Mouse (Mus musculus) hindbrain, embryonic 10.5 days (tissue): ENCODE data around the gene Srsf9. TPM values are rescaled to one million over a fixed set of nuclear protein-coding genes. Genes with fewer than 3 reads are reported as not detected.

Source experiments
- DNase-seq: peaks from one replicate; pipeline ENCODE4 v3.0.0-alpha.2; 2017; ENCODE audit warnings: low spot score
- H3K27ac ChIP-seq: fragments of 300-500 bp; sonication (generic); 2 replicates; pipeline ENCODE4 v1.5.1; 2016; ENCODE audit warnings: mild to moderate bottlenecking, moderate library complexity
- H3K27me3 ChIP-seq: fragments of 300-500 bp; sonication (generic); 2 replicates; pipeline ENCODE4 v1.6.1; 2016; ENCODE audit warnings: mild to moderate bottlenecking; ENCODE audit not compliant: poor library complexity, insufficient read depth, severe bottlenecking
- H3K36me3 ChIP-seq: fragments of 300-500 bp; sonication (generic); 2 replicates; pipeline ENCODE4 v1.6.1; 2016; ENCODE audit warnings: mild to moderate bottlenecking, moderate library complexity
- H3K4me1 ChIP-seq: fragments of 300-500 bp; sonication (generic); replicated peaks from 2 replicates; pipeline ENCODE4 v1.6.1; 2016; ENCODE audit warnings: mild to moderate bottlenecking
- H3K4me3 ChIP-seq: fragments of 300-500 bp; sonication (generic); 2 replicates; pipeline ENCODE4 v1.5.1; 2016; ENCODE audit warnings: mild to moderate bottlenecking, moderate library complexity
- H3K9me3 ChIP-seq: fragments of 300-500 bp; sonication (generic); 2 replicates; pipeline ENCODE4 v1.6.1; 2016; ENCODE audit warnings: mild to moderate bottlenecking, moderate library complexity
- WGBS: fragments of 180-500 bp; shearing (Covaris S2); methylation state at CpG from one replicate; pipeline ENCODE4 v1.1.7; 2016; 5-methylcytosine and 5-hydroxymethylcytosine counted together
- polyA plus RNA-seq: library from polyadenylated mRNA; unstranded; fragments of >200 nt; fragmentation: Nextera tagmentation; extraction: Ambion mirVana; gene quantifications from 2 replicates; pipeline ENCODE4 v1.2.1, GENCODE M21; 2016

The Srsf9 gene
- polyA plus RNA-seq, 1 experiment from 2014 or later, result 383 TPM

DNA sequence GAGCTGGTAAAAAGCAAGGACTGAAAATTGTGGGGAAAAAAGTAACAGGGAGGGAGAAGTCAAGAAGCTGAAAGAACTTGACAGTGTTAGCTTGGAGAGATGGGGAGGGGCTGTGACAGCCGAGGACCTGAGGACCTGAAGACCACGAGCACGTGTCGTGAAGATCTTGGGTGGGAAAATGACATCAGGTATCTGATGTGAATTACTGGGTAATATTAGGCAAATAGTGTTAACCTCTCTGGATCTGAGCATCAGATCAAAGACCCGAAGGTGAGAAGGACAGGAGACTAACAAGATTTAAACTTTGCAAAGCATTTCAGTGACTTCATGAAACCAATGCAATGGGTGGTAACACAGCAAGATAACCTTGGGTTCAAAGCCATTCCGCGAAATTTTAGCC, 13.0 kb downstream of the Srsf9 start:
- peaks cover 64% of the 10 kb centered on the region for H3K36me3 ChIP-seq
- no peaks in the 10 kb centered on the region for H3K27me3 ChIP-seq
- peak overlapping the region; percentile 90 for H3K4me3 ChIP-seq
- no peak for DNase-seq
- WGBS, result 42% methylated on average over 7 of the region's 7 CpGs
- peaks cover 22% of the 10 kb centered on the region for H3K4me1 ChIP-seq
- H3K27ac ChIP-seq, result peak overlapping the region; percentile 95; the same call in 1 of the 2 replicates
- no peaks in the 10 kb centered on the region for H3K9me3 ChIP-seq

DNA sequence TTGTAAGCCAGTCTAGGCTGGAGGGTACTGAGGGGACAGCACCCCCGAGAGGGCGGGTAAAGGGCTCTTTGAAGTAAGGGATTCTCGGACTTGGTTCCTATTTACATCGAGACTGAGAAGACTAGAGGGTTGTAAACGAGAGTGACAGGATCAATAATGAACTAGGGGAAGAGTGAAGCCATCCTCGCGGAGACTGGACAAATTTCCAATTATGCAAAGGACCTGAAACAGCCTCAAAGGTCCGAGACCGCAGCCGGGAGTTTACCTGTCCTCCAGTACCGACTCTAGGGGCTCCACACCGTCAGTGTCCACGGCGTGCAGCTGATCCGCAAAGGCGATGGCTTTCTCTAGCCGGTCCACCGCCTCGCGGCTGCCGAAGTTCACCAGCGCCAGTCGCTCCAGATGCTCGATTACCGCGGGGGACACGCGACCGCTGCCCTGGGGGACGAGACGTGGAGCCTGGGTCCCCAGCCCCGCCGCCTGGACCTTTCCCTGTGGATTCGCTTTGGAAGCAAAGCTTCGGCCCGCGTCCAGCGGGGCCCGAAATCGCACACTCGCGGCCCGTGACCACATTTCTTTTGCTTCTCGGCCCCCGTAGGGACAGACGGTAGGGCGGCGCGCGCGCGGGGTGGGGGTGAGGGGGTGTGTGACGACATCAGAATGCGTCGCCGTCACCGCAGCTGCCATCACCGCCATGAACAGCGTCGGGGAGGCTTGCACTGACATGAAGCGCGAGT, 13.8 kb downstream of the Srsf9 start, which contains the start of the genes Gatc and Triap1:
Gatc (minus strand) TSS at position 602 of the 737 bp plus-strand sequence.
Triap1 (plus strand) TSS at position 649 of the 737 bp plus-strand sequence.
- Histone ChIP-seq H3K9me3 (no peaks in the 10 kb centered on the region), H3K4me1 (peaks cover 22% of the 10 kb centered on the region), H3K4me3 (peak within 1 kb of the TSS; percentile 90), H3K27me3 (no peaks in the 10 kb centered on the region), H3K36me3 (peaks cover 64% of the 10 kb centered on the region), H3K27ac (peak within 1 kb of the TSS; percentile 95)
- DNase-seq, result peak; percentile 93
- WGBS, result under 1% methylated on average over 62 of the region's 62 CpGs

DNA sequence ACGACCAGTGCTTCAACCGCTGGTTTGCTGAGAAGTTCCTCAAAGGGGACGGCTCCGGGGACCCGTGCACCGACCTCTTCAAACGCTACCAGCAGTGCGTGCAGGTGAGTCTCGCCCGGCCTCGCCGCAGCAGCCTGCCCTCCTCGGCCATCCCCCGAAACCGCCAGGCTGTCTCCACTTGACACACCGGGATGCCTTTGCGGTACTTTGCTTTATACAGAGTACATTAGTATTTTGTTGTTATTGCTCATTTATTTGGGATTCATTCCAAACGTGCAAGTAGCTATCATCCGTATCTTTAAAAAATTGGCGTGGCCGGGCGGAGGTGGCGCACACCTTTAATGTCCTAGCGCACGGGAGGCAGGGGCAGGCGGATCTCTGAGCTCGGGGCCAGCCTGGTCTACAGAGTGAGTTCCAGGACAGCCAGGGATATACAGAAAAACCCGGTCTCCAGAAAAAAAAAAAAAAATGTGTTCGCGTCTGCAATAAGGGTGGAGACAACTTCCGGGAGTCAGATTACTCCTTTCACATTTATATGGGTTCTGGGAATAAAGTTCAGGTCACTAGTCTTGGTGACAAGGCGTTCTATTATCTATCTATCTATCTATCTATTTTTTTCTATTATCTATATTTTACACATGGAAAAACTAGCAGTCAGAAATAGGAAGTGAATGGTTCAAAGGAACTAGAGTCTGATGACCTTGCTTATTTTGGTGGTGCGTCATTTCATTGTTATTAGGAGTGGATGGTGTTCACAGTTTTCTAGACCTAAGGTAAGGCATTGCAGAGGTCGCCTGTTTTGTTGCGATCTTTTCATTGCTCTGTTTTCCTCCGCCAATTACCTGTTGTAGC, 14.6 kb downstream of the Srsf9 start:
- Histone ChIP-seq H3K36me3 (peaks cover 64% of the 10 kb centered on the region), H3K9me3 (no peaks in the 10 kb centered on the region), H3K4me3 (peak overlapping the region; percentile 90), H3K4me1 (peaks cover 22% of the 10 kb centered on the region), H3K27me3 (no peaks in the 10 kb centered on the region), H3K27ac (peak overlapping the region; percentile 95)
- DNase-seq, result no peak
- WGBS, result 13% methylated on average over 36 of the region's 36 CpGs

DNA sequence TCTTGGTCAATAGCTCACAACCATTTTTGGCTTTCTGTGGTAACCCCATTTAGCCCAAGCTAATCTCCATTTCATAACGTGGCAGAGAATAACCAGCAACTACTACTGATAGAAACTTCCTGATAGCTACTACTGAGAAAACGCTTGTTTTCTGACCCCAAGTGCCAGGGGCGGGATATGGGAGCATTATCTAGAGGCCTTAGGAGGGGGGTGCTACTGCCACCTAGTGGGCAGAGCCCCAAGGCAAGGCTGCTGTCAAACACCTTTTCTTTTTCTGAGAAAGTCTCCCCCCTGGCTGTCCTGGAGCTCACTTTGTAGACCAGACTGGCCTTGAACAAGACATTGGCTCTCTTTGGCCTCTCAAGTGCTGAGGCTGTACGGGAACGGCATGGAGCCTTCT, 20.6 kb downstream of the Srsf9 start:
- WGBS, result 9% methylated on average over 5 of the region's 5 CpGs
- DNase-seq, result peak; percentile 80
- Histone ChIP-seq H3K4me1 (peaks cover 19% of the 10 kb centered on the region), H3K4me3 (peak overlapping the region; percentile 75), H3K27me3 (no peaks in the 10 kb centered on the region), H3K27ac (no peak overlapping the region), H3K9me3 (no peaks in the 10 kb centered on the region; the same call in 1 of the 2 replicates), H3K36me3 (peaks cover 47% of the 10 kb centered on the region)

DNA sequence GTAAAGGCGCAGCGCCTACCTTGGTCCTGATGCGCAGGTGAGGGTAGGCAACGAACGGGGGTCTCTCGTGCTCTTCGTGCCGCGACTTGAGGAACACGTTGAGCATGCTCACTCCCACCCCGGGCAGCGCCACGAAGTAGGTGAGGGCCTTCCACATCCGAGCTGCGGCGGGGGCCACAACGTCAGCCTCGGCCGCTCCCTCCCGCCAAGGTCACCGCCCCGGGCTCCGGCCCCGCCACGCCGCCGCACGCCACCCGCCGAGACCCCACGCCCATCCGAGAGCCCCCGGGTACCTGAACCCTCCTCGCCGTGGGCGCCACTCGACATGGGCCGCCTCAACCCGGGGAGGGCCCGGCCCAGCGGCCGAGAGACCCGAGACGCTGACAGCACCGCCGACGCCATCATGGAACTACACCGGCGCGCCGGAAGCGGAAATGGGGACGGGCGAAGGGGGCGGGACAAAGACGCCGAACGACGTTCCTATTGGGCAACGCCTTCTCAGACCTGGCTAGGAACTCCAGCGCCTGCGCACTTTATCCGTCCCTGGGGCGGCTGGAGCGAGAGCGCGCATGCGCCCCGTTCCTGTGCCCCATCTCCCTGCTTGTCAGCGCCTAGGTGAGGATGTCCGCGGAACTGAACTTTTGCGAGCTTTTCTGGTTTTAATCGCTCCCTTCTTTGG, 21.7 kb downstream of the Srsf9 start, which contains the start of gene Cox6a1:
Cox6a1 (minus strand) TSS at position 436 of the 679 bp plus-strand sequence.
- DNase-seq, result peak; percentile 99
- H3K9me3 ChIP-seq, result no peaks in the 10 kb centered on the region; the same call in 1 of the 2 replicates
- H3K4me3 ChIP-seq, result peak within 1 kb of the TSS; percentile 75
- H3K27me3 ChIP-seq, result no peaks in the 10 kb centered on the region
- WGBS, result under 1% methylated on average over 74 of the region's 74 CpGs
- peak within 1 kb of the TSS; percentile 91 for H3K27ac ChIP-seq
- peaks cover 20% of the 10 kb centered on the region for H3K4me1 ChIP-seq
- peaks cover 35% of the 10 kb centered on the region for H3K36me3 ChIP-seq

DNA sequence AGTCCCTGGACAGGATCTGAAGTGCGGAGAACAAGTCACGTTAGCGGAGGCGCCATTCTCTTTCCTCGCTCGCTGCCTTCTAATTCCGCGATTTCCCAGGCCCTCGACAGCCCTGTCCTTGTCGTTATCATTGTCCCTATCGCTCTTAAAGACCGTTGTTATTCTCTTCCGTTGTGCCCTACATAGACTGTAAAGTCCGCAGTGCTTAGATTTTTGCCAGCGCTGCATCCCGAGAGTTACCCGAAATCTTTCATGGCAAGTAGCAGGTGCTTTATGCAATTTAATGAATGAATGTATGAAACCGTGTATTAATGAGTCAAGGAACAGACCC, 22.2 kb downstream of the Srsf9 start:
- Histone ChIP-seq H3K4me1 (peaks cover 22% of the 10 kb centered on the region), H3K36me3 (peaks cover 30% of the 10 kb centered on the region), H3K27me3 (no peaks in the 10 kb centered on the region), H3K9me3 (no peaks in the 10 kb centered on the region; the same call in 1 of the 2 replicates), H3K4me3 (peak overlapping the region; percentile 75), H3K27ac (peak overlapping the region; percentile 91)
- no peak for DNase-seq
- WGBS, result 1% methylated on average over 18 of the region's 18 CpGs

DNA sequence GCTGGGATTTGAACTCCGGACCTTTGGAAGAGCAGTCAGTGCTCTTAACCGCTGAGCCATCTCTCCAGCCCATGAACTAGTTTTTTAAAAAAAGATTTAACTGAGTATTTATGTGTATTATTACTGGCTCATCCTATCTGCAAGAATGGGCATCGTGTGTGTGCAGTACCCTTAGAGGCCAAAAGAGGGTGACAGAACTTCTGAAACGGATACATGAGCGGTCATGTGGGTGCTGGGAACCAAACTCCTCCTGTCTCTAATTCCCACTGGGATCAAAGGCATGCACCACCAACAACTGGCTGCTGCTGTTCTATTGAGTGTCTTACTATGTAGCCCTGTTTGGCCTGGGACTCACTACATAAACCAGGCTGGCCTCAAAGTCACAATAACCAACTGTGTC, 24.4 kb downstream of the Srsf9 start:
- peaks cover 29% of the 10 kb centered on the region for H3K4me1 ChIP-seq
- 79% methylated on average over 5 of the region's 5 CpGs for WGBS
- no peak overlapping the region for H3K4me3 ChIP-seq
- no peaks in the 10 kb centered on the region; the same call in 1 of the 2 replicates for H3K9me3 ChIP-seq
- no peaks in the 10 kb centered on the region for H3K27me3 ChIP-seq
- H3K36me3 ChIP-seq, result peaks cover 9% of the 10 kb centered on the region
- no peak for DNase-seq
- no peak overlapping the region for H3K27ac ChIP-seq

DNA sequence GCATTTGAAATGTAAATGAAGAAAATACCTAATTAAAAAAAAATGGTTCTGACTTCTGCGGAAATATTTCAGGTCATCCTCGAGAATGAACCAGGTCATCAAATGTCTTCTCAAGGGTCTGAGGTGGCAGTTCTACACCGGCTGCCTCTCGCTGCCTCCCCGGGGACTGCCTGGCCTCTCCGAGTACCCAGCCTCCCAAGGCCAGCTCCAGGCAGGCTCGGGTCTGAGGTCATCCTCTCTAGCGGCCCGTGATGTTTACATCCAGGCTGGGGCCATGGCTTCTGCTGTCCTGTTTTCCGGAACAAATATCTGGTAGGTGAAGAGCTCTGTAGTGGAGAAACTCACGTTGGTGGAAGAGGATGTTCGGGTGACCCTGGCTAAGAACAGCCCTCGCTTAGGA, 28.1 kb downstream of the Srsf9 start:
- H3K9me3 ChIP-seq, result no peaks in the 10 kb centered on the region; the same call in 1 of the 2 replicates
- no peak for DNase-seq
- H3K36me3 ChIP-seq, result no peaks in the 10 kb centered on the region
- WGBS, result 59% methylated on average over 13 of the region's 13 CpGs
- peak overlapping the region; percentile 56 for H3K27ac ChIP-seq
- peaks cover 19% of the 10 kb centered on the region for H3K4me1 ChIP-seq
- H3K4me3 ChIP-seq, result no peak overlapping the region
- H3K27me3 ChIP-seq, result no peaks in the 10 kb centered on the region

DNA sequence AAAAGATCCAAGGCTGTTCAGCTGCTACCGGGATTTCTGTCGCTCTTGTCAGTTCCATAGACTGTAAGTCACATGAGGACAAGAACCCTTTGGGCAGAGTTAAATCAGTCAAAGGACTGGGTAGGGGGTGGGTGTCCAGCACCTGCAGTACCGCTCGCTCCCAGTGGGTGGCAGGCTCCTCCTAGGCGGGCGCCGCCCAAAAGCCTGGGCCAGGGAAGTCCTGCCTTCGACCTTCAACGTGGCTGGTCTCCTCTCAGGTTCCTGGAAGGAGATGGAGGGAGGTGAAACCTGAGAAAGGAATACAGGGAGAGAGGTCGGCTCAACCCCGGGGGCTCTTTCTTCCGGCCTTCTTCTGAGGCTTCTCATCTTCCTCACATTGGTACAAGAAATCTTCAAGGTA, 31.9 kb downstream of the Srsf9 start:
- no peaks in the 10 kb centered on the region for H3K27me3 ChIP-seq
- no peaks in the 10 kb centered on the region for H3K36me3 ChIP-seq
- peaks cover 41% of the 10 kb centered on the region for H3K4me1 ChIP-seq
- 0 out of 2 replicates have a peak overlapping the region, but pooled peaks have one; percentile 11 for H3K4me3 ChIP-seq
- DNase-seq, result peak; percentile 92
- WGBS, result 5% methylated on average over 12 of the region's 12 CpGs
- peak overlapping the region; percentile 69 for H3K27ac ChIP-seq
- H3K9me3 ChIP-seq, result no peaks in the 10 kb centered on the region

DNA sequence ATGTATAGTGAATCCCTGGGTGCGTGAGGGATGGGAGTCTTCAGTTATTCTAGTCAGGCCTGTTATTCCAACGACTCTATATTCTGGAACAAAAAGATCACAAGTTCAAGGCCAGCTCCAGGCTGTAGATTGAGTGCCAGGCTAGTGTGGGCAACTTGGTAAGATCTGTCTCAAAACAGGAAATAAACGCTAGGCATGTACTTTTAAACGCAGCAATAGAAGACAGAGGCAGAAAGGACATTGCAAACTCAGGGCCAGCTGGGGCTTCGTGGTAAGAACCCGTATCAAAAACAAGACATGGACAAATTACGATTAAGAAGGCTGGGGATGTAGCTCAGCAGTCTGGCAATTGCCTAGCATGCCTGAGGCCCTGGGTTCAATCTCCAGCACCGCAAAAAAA, 32.5 kb downstream of the Srsf9 start:
- peaks cover 41% of the 10 kb centered on the region for H3K4me1 ChIP-seq
- 86% methylated on average over 8 of the region's 8 CpGs for WGBS
- H3K4me3 ChIP-seq, result no peak overlapping the region
- no peaks in the 10 kb centered on the region for H3K36me3 ChIP-seq
- no peaks in the 10 kb centered on the region for H3K27me3 ChIP-seq
- H3K9me3 ChIP-seq, result no peaks in the 10 kb centered on the region
- H3K27ac ChIP-seq, result peak overlapping the region; percentile 69
- no peak for DNase-seq

DNA sequence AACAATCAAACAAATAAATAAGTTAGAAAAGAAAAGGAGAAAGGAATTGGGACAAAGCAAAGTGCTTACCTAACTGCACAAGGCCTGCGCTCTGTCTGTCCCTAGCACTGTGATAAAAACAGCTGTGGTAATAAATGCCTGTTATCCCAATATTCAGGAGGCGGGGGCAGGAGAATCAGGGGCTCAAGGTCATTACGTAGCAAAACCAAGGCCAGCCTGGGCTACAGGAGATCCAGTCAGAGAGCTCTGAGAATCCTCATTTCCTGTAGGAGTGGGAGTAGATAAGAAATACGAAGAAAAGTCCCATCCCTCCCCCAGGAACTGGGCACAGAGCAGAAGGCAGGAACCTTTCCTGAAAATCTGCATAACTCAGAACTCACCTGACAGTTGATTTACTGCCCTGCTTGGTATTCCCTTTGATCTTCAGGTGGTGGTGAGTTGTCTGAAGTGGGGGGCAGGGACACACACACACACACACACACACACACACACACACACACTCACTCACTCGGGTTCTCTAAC, 32.9 kb downstream of the Srsf9 start:
- H3K4me3 ChIP-seq, result no peak overlapping the region
- DNase-seq, result no peak
- 76% methylated on average over 5 of the region's 5 CpGs for WGBS
- H3K4me1 ChIP-seq, result peaks cover 41% of the 10 kb centered on the region
- no peaks in the 10 kb centered on the region for H3K9me3 ChIP-seq
- no peaks in the 10 kb centered on the region for H3K36me3 ChIP-seq
- peak overlapping the region; percentile 69 for H3K27ac ChIP-seq
- no peaks in the 10 kb centered on the region for H3K27me3 ChIP-seq

DNA sequence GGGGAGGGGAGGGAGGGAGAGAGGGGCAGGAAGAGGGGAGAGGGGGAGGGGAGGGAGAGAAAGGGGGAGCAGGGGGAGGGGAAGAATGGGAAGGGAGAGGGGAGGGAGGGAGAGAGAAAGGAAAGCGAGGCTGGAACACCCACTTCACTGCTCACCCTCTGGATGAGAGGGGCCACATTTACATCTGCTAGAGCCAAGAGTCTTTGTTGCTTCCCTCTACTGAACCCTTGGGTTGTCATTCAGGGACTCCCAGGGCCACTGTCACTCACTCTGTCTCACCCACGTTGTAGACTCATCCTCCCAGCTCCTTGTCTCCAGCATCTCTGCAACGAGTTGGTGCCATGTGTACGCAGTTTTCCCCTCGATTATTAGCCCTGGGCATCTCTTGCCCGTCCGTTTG, 35.2 kb downstream of the Srsf9 start:
- WGBS, result 22% methylated on average over 7 of the region's 7 CpGs
- DNase-seq, result no peak
- peaks cover 38% of the 10 kb centered on the region for H3K4me1 ChIP-seq
- peak overlapping the region; percentile 84 for H3K27ac ChIP-seq
- no peaks in the 10 kb centered on the region for H3K27me3 ChIP-seq
- H3K36me3 ChIP-seq, result no peaks in the 10 kb centered on the region
- no peaks in the 10 kb centered on the region for H3K9me3 ChIP-seq
- H3K4me3 ChIP-seq, result 0 out of 2 replicates have a peak overlapping the region, but pooled peaks have one; percentile 13
